Mouse (Mus musculus) heart, postnatal 0 days (tissue): ENCODE results near the gene Dhx29.

ENCODE experiments used
- CTCF ChIP-seq: IDR thresholded peaks from 2 replicates; pipeline ENCODE4 v1.5.1; 2016; ENCODE audit warnings: antibody characterized with exemption, control low read depth, low read depth
- EP300 ChIP-seq: IDR thresholded peaks from 2 replicates; pipeline ENCODE4 v1.6.1; 2016; ENCODE audit warnings: antibody characterized with exemption, low read depth

GRCm38 (mm10) chr13:112997369-112997768, 70.1 kb downstream of the Dhx29 start:
- no peak for TF ChIP-seq CTCF
- TF ChIP-seq EP300: no peak
